20 mouse cellular contexts compared by ENCODE assay signal in genomic region chr10:118840598-118840997, GRCm38 (mm10).
"Had no signal": no experiment of that assay in that cellular context is flagged by ENCODE, and none has a peak within 500 bp of the region (broad histone marks: within the 10 kb centered on the region; RNA-seq: fewer than 3 reads in every experiment).

No protein-coding gene starts in this region.

- ATAC-seq: liver, postnatal 0 days; lung, postnatal 0 days; midbrain, embryonic 15.5 days had no signal

- H3K27ac ChIP-seq: limb, embryonic 12.5 days; limb, embryonic 15.5 days; liver, embryonic 14.5 days; macrophage; midbrain, embryonic 12.5 days; midbrain, embryonic 15.5 days; neural tube, embryonic 12.5 days; neural tube, embryonic 15.5 days; stomach, embryonic 15.5 days had no signal

- H3K27me3 ChIP-seq: limb, embryonic 12.5 days; limb, embryonic 15.5 days; midbrain, embryonic 12.5 days; midbrain, embryonic 15.5 days; neural tube, embryonic 12.5 days; neural tube, embryonic 15.5 days; stomach, embryonic 15.5 days had no signal

- H3K9ac ChIP-seq: limb, embryonic 12.5 days; limb, embryonic 15.5 days; liver, embryonic 14.5 days; liver, postnatal 0 days; lung, embryonic 14.5 days; midbrain, embryonic 12.5 days; midbrain, embryonic 15.5 days; neural tube, embryonic 12.5 days; neural tube, embryonic 15.5 days; stomach, embryonic 15.5 days had no signal

- DNase-seq: kidney, postnatal 14 days; kidney, postnatal 4 days; left cerebral cortex, postnatal 4 days; liver, postnatal 0 days; lung, embryonic 14.5 days; retina, postnatal 1 day; right cerebral cortex, postnatal 25 days; spleen, adult 18-20 months; thymus, postnatal 25 days had no signal

- H3K4me1 ChIP-seq: limb, embryonic 12.5 days; midbrain, embryonic 12.5 days; midbrain, embryonic 15.5 days; neural tube, embryonic 12.5 days; neural tube, embryonic 15.5 days had no signal

- H3K9me3 ChIP-seq: limb, embryonic 12.5 days; limb, embryonic 15.5 days; midbrain, embryonic 12.5 days; midbrain, embryonic 15.5 days; neural tube, embryonic 12.5 days; neural tube, embryonic 15.5 days; stomach, embryonic 15.5 days had no signal

- H3K4me3 ChIP-seq: limb, embryonic 12.5 days; limb, embryonic 15.5 days; midbrain, embryonic 12.5 days; midbrain, embryonic 15.5 days; neural tube, embryonic 12.5 days; neural tube, embryonic 15.5 days; stomach, embryonic 15.5 days had no signal

- H3K36me3 ChIP-seq: limb, embryonic 12.5 days; limb, embryonic 15.5 days; midbrain, embryonic 12.5 days; midbrain, embryonic 15.5 days; neural tube, embryonic 12.5 days; neural tube, embryonic 15.5 days; stomach, embryonic 15.5 days had no signal

- H3K4me2 ChIP-seq: limb, embryonic 12.5 days; limb, embryonic 15.5 days; liver, embryonic 11.5 days; lung, embryonic 14.5 days; midbrain, embryonic 12.5 days; midbrain, embryonic 15.5 days; neural tube, embryonic 12.5 days; neural tube, embryonic 15.5 days; stomach, embryonic 15.5 days had no signal
